Mouse (Mus musculus) CH12.LX (cell line): ENCODE results near the gene Lrrfip1. TPM values are rescaled to one million over a fixed set of nuclear protein-coding genes. Genes with fewer than 3 reads are reported as not detected.

Source experiments
- DNase-seq: peaks from one replicate; pipeline ENCODE4 v3.0.0-alpha.2; 2013; ENCODE audit errors: extremely low read depth
- H3K27ac ChIP-seq: 2 replicates; pipeline ENCODE4 v1.5.1; 2012; ENCODE audit warnings: low read depth, mild to moderate bottlenecking, control low read depth, moderate library complexity; ENCODE audit not compliant: insufficient read depth
- H3K27me3 ChIP-seq: replicated peaks from 2 replicates; pipeline ENCODE3; 2012; ENCODE audit warnings: inconsistent platforms
- H3K36me3 ChIP-seq, 2 experiments: replicated peaks in 1 of 2; 2 replicates each; pipeline versions ENCODE3 to v1.6.1; 2012; ENCODE audit warnings: inconsistent platforms in 1 of 2, low read length in 1 of 2, mild to moderate bottlenecking in 1 of 2, mixed read lengths in 1 of 2, moderate library complexity in 1 of 2; ENCODE audit not compliant: control insufficient read depth in 1 of 2, insufficient read depth in 1 of 2
- H3K4me1 ChIP-seq, 2 experiments: 2 replicates each; pipeline ENCODE4 v1.6.1; 2012; ENCODE audit warnings: inconsistent platforms in 1 of 2, moderate library complexity in 1 of 2; ENCODE audit not compliant: insufficient read depth in 2 of 2, control insufficient read depth in 1 of 2
- H3K4me2 ChIP-seq: 2 replicates; pipeline ENCODE4 v1.6.1; 2012; ENCODE audit warnings: low read depth, mild to moderate bottlenecking, control low read depth; ENCODE audit not compliant: poor library complexity, insufficient read depth, severe bottlenecking
- H3K4me3 ChIP-seq, 3 experiments: fragments of 150-350 bp in 1 of 3; sonication (generic) in 1 of 3; replicated peaks in 1 of 3; 2 replicates each; pipeline versions ENCODE3 to v1.5.1; 2011 to 2012; ENCODE audit warnings: low read depth in 2 of 3, low read length in 2 of 3, mild to moderate bottlenecking in 2 of 3, moderate library complexity in 2 of 3, control low read depth in 1 of 3, improper control_type of control experiment in 1 of 3, inconsistent platforms in 1 of 3, mixed read lengths in 1 of 3; ENCODE audit not compliant: poor library complexity in 1 of 3
- H3K79me2 ChIP-seq: replicated peaks from 2 replicates; pipeline ENCODE4 v1.6.1; 2012; ENCODE audit warnings: mild to moderate bottlenecking, moderate library complexity; ENCODE audit not compliant: control insufficient read depth, poor library complexity, insufficient read depth, severe bottlenecking; ENCODE audit errors: extremely low read depth
- H3K9ac ChIP-seq: 2 replicates; pipeline ENCODE4 v1.6.1; 2012; ENCODE audit warnings: low read depth, mild to moderate bottlenecking, control low read depth, moderate library complexity; ENCODE audit not compliant: insufficient read depth
- H3K9me3 ChIP-seq: replicated peaks from 2 replicates; pipeline ENCODE3; 2012; ENCODE audit warnings: low read length, inconsistent platforms, mixed read lengths
- BHLHE40 ChIP-seq: IDR thresholded peaks from 2 replicates; pipeline ENCODE4 v1.6.1; 2011; ENCODE audit warnings: mild to moderate bottlenecking, low read depth, low read length, improper control_type of control experiment
- CHD1 ChIP-seq: IDR thresholded peaks from 2 replicates; pipeline ENCODE4 v1.6.1; 2012; ENCODE audit warnings: low read depth, low read length, improper control_type of control experiment, inconsistent platforms
- CHD2 ChIP-seq: IDR thresholded peaks from 2 replicates; pipeline ENCODE4 v1.6.1; 2011; ENCODE audit warnings: low read length, improper control_type of control experiment
- CTCF ChIP-seq, 2 experiments: IDR thresholded peaks in 1 of 2; conservative IDR thresholded peaks in 1 of 2; 2 replicates each; pipeline ENCODE4 v1.5.1; 2011 to 2012; ENCODE audit warnings: low read depth in 2 of 2, low read length in 2 of 2, improper control_type of control experiment in 1 of 2, inconsistent platforms in 1 of 2, mild to moderate bottlenecking in 1 of 2, moderate library complexity in 1 of 2
- E2F4 ChIP-seq: IDR thresholded peaks from 2 replicates; pipeline ENCODE4 v1.6.1; 2011; ENCODE audit warnings: low read depth, low read length, improper control_type of control experiment; ENCODE audit not compliant: insufficient replicate concordance
- EP300 ChIP-seq: IDR thresholded peaks from 2 replicates; pipeline ENCODE4 v1.6.1; 2011; ENCODE audit warnings: low read length, improper control_type of control experiment
- ETS1 ChIP-seq: conservative IDR thresholded peaks from 2 replicates; pipeline ENCODE4 v1.6.1; 2012; ENCODE audit warnings: low read depth, mild to moderate bottlenecking, inconsistent platforms, low read length, improper control_type of control experiment, moderate library complexity
- GABPA ChIP-seq: IDR thresholded peaks from 2 replicates; pipeline ENCODE4 v1.6.1; 2012; ENCODE audit warnings: low read depth, low read length, improper control_type of control experiment, inconsistent platforms; ENCODE audit not compliant: insufficient replicate concordance
- HCFC1 ChIP-seq: IDR thresholded peaks from 2 replicates; pipeline ENCODE4 v1.6.1; 2012; ENCODE audit warnings: low read depth, mild to moderate bottlenecking, inconsistent platforms, low read length, improper control_type of control experiment
- IRF4 ChIP-seq: IDR thresholded peaks from 2 replicates; pipeline ENCODE4 v1.6.1; 2014; ENCODE audit warnings: low read depth, mild to moderate bottlenecking, inconsistent platforms, low read length, improper control_type of control experiment
- JUN ChIP-seq: IDR thresholded peaks from 2 replicates; pipeline ENCODE4 v1.6.1; 2011; ENCODE audit warnings: low read depth, mild to moderate bottlenecking, low read length, improper control_type of control experiment, moderate library complexity; ENCODE audit not compliant: insufficient read depth
- KAT2A ChIP-seq: IDR thresholded peaks from 2 replicates; pipeline ENCODE4 v1.6.1; 2012; ENCODE audit warnings: low read length, improper control_type of control experiment, inconsistent platforms; ENCODE audit not compliant: insufficient replicate concordance
- MAFK ChIP-seq: IDR thresholded peaks from 2 replicates; pipeline ENCODE4 v1.6.1; 2011; ENCODE audit warnings: low read length, improper control_type of control experiment; ENCODE audit not compliant: insufficient replicate concordance
- MAX ChIP-seq: IDR thresholded peaks from 2 replicates; pipeline ENCODE4 v1.6.1; 2011; ENCODE audit warnings: low read length, improper control_type of control experiment
- MEF2A ChIP-seq: IDR thresholded peaks from 2 replicates; pipeline ENCODE4 v1.6.1; 2014; ENCODE audit warnings: low read depth, mild to moderate bottlenecking, inconsistent platforms, low read length, improper control_type of control experiment, borderline replicate concordance
- MYC ChIP-seq: IDR thresholded peaks from 2 replicates; pipeline ENCODE4 v1.6.1; 2011; ENCODE audit warnings: low read depth, mild to moderate bottlenecking, improper control_type of control experiment, low read length
- POLR2A ChIP-seq: IDR thresholded peaks from 2 replicates; pipeline ENCODE4 v1.6.1; 2011; ENCODE audit warnings: low read depth, mild to moderate bottlenecking, improper control_type of control experiment, low read length
- RAD21 ChIP-seq: IDR thresholded peaks from 2 replicates; pipeline ENCODE4 v1.6.1; 2011; ENCODE audit warnings: low read depth, mild to moderate bottlenecking, low read length, improper control_type of control experiment, moderate library complexity
- RCOR1 ChIP-seq: conservative IDR thresholded peaks from 2 replicates; pipeline ENCODE4 v1.6.1; 2012; ENCODE audit warnings: low read depth, mild to moderate bottlenecking, inconsistent platforms, low read length, improper control_type of control experiment
- TBP ChIP-seq: conservative IDR thresholded peaks from 2 replicates; pipeline ENCODE4 v1.6.1; 2011; ENCODE audit warnings: low read depth, low read length, improper control_type of control experiment
- UBTF ChIP-seq: IDR thresholded peaks from 2 replicates; pipeline ENCODE4 v1.6.1; 2012; ENCODE audit warnings: low read depth, mild to moderate bottlenecking, inconsistent platforms, low read length, improper control_type of control experiment, moderate library complexity
- USF1 ChIP-seq: IDR thresholded peaks from 2 replicates; pipeline ENCODE4 v1.6.1; 2014; ENCODE audit warnings: low read depth, mild to moderate bottlenecking, inconsistent platforms, low read length, improper control_type of control experiment
- USF2 ChIP-seq: conservative IDR thresholded peaks from 2 replicates; pipeline ENCODE4 v1.6.1; 2011; ENCODE audit warnings: low read depth, low read length, improper control_type of control experiment
- ZC3H11A ChIP-seq: IDR thresholded peaks from 2 replicates; pipeline ENCODE4 v1.6.1; 2012; ENCODE audit warnings: low read depth, mild to moderate bottlenecking, inconsistent platforms, low read length, improper control_type of control experiment
- ZKSCAN1 ChIP-seq: IDR thresholded peaks from 2 replicates; pipeline ENCODE4 v1.6.1; 2012; ENCODE audit warnings: low read depth, inconsistent platforms, low read length, improper control_type of control experiment, borderline replicate concordance
- ZNF384 ChIP-seq: IDR thresholded peaks from 2 replicates; pipeline ENCODE4 v1.6.1; 2012; ENCODE audit warnings: low read depth, low read length, improper control_type of control experiment, inconsistent platforms
- dilution Hi-C: fragments of 300-500 bp; cut with MboI; formaldehyde crosslinking; loops from 2 replicates; pipeline ENCODE4 v1.14.3; 2020; ENCODE audit warnings: low sequenced_read_pairs; ENCODE audit not compliant: extremely low pct_unique_long_range_greater_than_20kb, extremely low pct_ligation_motif_present
- in situ Hi-C: fragments of 300-500 bp; cut with MboI; formaldehyde crosslinking; loops from 3 replicates; pipeline ENCODE4 v1.14.3; 2019; ENCODE audit warnings: low sequenced_read_pairs, low pct_ligation_motif_present, low pct_unique_long_range_greater_than_20kb, mixed read lengths
- polyA plus RNA-seq: library from polyadenylated mRNA; unstranded; fragments of >175 nt; gene quantifications from 2 replicates; pipeline ENCODE4 v1.2.1, GENCODE M21; 2012; ENCODE audit warnings: low read depth; ENCODE audit not compliant: insufficient read length
- total RNA-seq, 2 experiments: library from RNA; depleted of rRNA; stranded (reverse); fragments of 300-350 nt in 1 of 2; fragments of >200 nt in 1 of 2; gene quantifications; 2 replicates each; pipeline ENCODE4 v1.2.3; 2012 to 2014

The Lrrfip1 gene
- total and polyA plus RNA-seq, 3 experiments, result 17.2 to 30.5 (median 19.1) TPM

- dilution Hi-C loops (no loop called here), in situ Hi-C loops (no loop called here)
- no peak for DNase-seq
- no peak overlapping the region for H3K27ac ChIP-seq
- H3K4me1 ChIP-seq, result peaks cover 2 to 5% of the 10 kb centered on the region in 2 experiments; a peak in 1 of 4 replicates
- H3K79me2 ChIP-seq, result no peaks in the 10 kb centered on the region
- H3K4me2 ChIP-seq, result no peak overlapping the region
- H3K9ac ChIP-seq, result no peak overlapping the region
- peaks cover 4% of the 10 kb centered on the region for H3K27me3 ChIP-seq
- TF ChIP-seq JUN, result no peak
- no peak for TF ChIP-seq USF1
- TF ChIP-seq EP300, result no peak
- TF ChIP-seq CHD2, result no peak
- no peak for TF ChIP-seq KAT2A
- TF ChIP-seq ZNF384, result no peak
- TF ChIP-seq IRF4, result no peak
- TF ChIP-seq RAD21, result no peak
- no peak for TF ChIP-seq CHD1
- H3K36me3 ChIP-seq, result no peaks in the 10 kb centered on the region
- peaks cover 8% of the 10 kb centered on the region for H3K9me3 ChIP-seq
- H3K4me3 ChIP-seq, result no peak overlapping the region
These were observed 24.7 kb downstream of the Lrrfip1 start for GRCm38 (mm10) chr1:91023230-91023629.

- no peaks in the 10 kb centered on the region for H3K79me2 ChIP-seq
- in situ Hi-C loops (no loop called here), dilution Hi-C loops (no loop called here)
- H3K27me3 ChIP-seq, result peaks cover 2% of the 10 kb centered on the region
- no peak overlapping the region for H3K27ac ChIP-seq
- no peak for DNase-seq
- H3K9me3 ChIP-seq, result peaks cover 8% of the 10 kb centered on the region
- H3K36me3 ChIP-seq, result no peaks in the 10 kb centered on the region
- H3K4me3 ChIP-seq, result no peak overlapping the region
- TF ChIP-seq USF2 (no peak), MEF2A (no peak), GABPA (no peak), MYC (no peak), ZNF384 (no peak), MAX (no peak)
- H3K9ac ChIP-seq, result no peak overlapping the region
- peaks cover 2 to 5% of the 10 kb centered on the region in 2 experiments; a peak in 1 of 4 replicates for H3K4me1 ChIP-seq
- no peak overlapping the region for H3K4me2 ChIP-seq
These were observed 25.4 kb downstream of the Lrrfip1 start for GRCm38 (mm10) chr1:91023960-91024359.

- Histone ChIP-seq H3K79me2 (no peaks in the 10 kb centered on the region), H3K4me3 (no peak overlapping the region), H3K4me1 (peaks cover 2 to 5% of the 10 kb centered on the region in 2 experiments; a peak in 1 of 4 replicates), H3K27ac (no peak overlapping the region), H3K36me3 (no peaks in the 10 kb centered on the region), H3K4me2 (no peak overlapping the region), H3K27me3 (no peaks in the 10 kb centered on the region), H3K9me3 (peaks cover 8% of the 10 kb centered on the region), H3K9ac (no peak overlapping the region)
- dilution Hi-C loops (no loop called here), in situ Hi-C loops (no loop called here)
- DNase-seq, result no peak
- TF ChIP-seq GABPA (no peak), E2F4 (no peak), MAFK (no peak), BHLHE40 (no peak), ZNF384 (no peak), POLR2A (no peak), ETS1 (no peak), ZKSCAN1 (no peak), CTCF (conservative IDR thresholded peaks at IDR 0.05 in 1 of 2, IDR thresholded peaks at IDR 0.05 in 1 of 2; ENCODE audit: low read depth in 2 of 2, low read length in 2 of 2) (no peak), ZC3H11A (no peak), IRF4 (no peak), UBTF (no peak), USF1 (no peak), TBP (no peak), CHD2 (no peak), HCFC1 (no peak), RCOR1 (no peak)
These were observed 25.9 kb downstream of the Lrrfip1 start for GRCm38 (mm10) chr1:91024464-91024863.
